Mouse (Mus musculus) embryo, embryonic 10.5 days (tissue): ENCODE results near the gene Nudt4.
A peak's percentile ranks its signal among the peaks of the same experiment; 100 is the strongest.

Source experiments
- DNase-seq: peaks from one replicate; pipeline ENCODE4 v3.0.0-alpha.2; 2015; ENCODE audit warnings: low spot score

Gene Nudt4

DNA sequence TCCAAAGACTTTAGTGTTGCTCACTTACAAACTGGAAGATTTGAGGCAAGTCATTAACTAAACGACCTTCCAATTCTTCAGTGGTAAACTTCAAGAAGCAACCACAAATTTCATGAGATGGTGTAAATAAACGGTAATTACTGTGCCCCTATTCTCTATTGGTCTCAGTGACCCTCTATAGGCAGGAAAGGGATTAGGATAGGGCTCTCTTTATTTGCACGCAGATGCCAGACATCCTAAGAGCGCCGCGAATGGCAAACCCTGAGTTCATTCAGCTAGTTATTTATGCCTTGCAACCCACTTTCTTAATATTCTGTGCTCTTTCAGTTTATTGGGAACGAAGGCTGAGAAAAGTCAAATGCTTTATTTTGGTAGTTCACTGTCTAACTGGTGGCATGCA lies 62.9 kb downstream of the Nudt4 start:
- DNase-seq: peak; percentile 61
